Mouse (Mus musculus) limb, embryonic 14.5 days (tissue): ENCODE measurements around the gene Coa3. TPM values are rescaled to one million over a fixed set of nuclear protein-coding genes. Genes with fewer than 3 reads are reported as not detected.
A peak's percentile ranks its signal among the peaks of the same experiment; 100 is the strongest.

Experiments
- ATAC-seq: fragments of 200-750 bp; cut with Nextera tagmentation; 2 replicates; pipeline ENCODE4 v1.8.0; 2017; ENCODE audit warnings: low read depth, moderate number of reproducible peaks, moderate TSS enrichment; ENCODE audit not compliant: low FRiP score
- DNase-seq: peaks from one replicate; pipeline ENCODE4 v3.0.0-alpha.2; 2015; ENCODE audit warnings: low spot score
- H3K27ac ChIP-seq: fragments of 300-500 bp; sonication (generic); replicated peaks from 2 replicates; pipeline ENCODE4 v1.5.1; 2014; ENCODE audit warnings: low read depth, mild to moderate bottlenecking, low read length, moderate library complexity, mixed read lengths
- H3K27me3 ChIP-seq: fragments of 300-500 bp; sonication (generic); 2 replicates; pipeline ENCODE4 v1.6.1; 2014; ENCODE audit warnings: low read length, mixed read lengths; ENCODE audit not compliant: control insufficient read depth, insufficient read depth
- H3K36me3 ChIP-seq: fragments of 300-500 bp; sonication (generic); 2 replicates; pipeline ENCODE4 v1.6.1; 2014; ENCODE audit warnings: mild to moderate bottlenecking, low read length, moderate library complexity, mixed read lengths; ENCODE audit not compliant: control insufficient read depth, insufficient read depth
- H3K4me1 ChIP-seq: fragments of 300-500 bp; sonication (generic); 2 replicates; pipeline ENCODE4 v1.6.1; 2014; ENCODE audit warnings: antibody characterized with exemption, low read length, mixed read lengths; ENCODE audit not compliant: control insufficient read depth, insufficient read depth
- H3K4me2 ChIP-seq: fragments of 300-500 bp; sonication (generic); replicated peaks from 2 replicates; pipeline ENCODE4 v1.6.1; 2014; ENCODE audit warnings: low read depth, mild to moderate bottlenecking, low read length, moderate library complexity; ENCODE audit not compliant: severe bottlenecking
- H3K4me3 ChIP-seq: fragments of 300-500 bp; sonication (generic); replicated peaks from 2 replicates; pipeline ENCODE4 v1.5.1; 2014; ENCODE audit warnings: low read length
- H3K9ac ChIP-seq: fragments of 300-500 bp; sonication (generic); 2 replicates; pipeline ENCODE4 v1.6.1; 2014; ENCODE audit warnings: mild to moderate bottlenecking, low read depth, low read length, moderate library complexity; ENCODE audit not compliant: severe bottlenecking
- H3K9me3 ChIP-seq: fragments of 300-500 bp; sonication (generic); 2 replicates; pipeline ENCODE4 v1.6.1; 2016; ENCODE audit warnings: low read length; ENCODE audit not compliant: control insufficient read depth
- POLR2A ChIP-seq: fragments of 200-500 bp; IDR thresholded peaks from 2 replicates; pipeline ENCODE4 v1.8.0; 2012; ENCODE audit warnings: inconsistent platforms, mild to moderate bottlenecking, moderate library complexity, borderline replicate concordance; ENCODE audit not compliant: insufficient read depth, insufficient read length; ENCODE audit errors: extremely low read depth
- WGBS: fragments of 180-500 bp; shearing (Covaris S2); extraction: QIAGEN DNeasy Blood & Tissue Kit; methylation state at CpG from one replicate; pipeline ENCODE4 v1.1.7; 2014; 5-methylcytosine and 5-hydroxymethylcytosine counted together
- polyA plus RNA-seq, 2 experiments: library from polyadenylated mRNA; depleted of rRNA in 1 of 2; stranded (reverse) in 1 of 2; unstranded in 1 of 2; fragments of >200 nt; fragmentation: Nextera tagmentation in 1 of 2; extraction: Ambion mirVana in 1 of 2; gene quantifications; 2 replicates each; pipeline versions ENCODE4 v1.2.1 to v1.2.3; 2012 to 2014

Coa3 gene
- polyA plus RNA-seq, 2 experiments: 182 to 183 TPM

DNA sequence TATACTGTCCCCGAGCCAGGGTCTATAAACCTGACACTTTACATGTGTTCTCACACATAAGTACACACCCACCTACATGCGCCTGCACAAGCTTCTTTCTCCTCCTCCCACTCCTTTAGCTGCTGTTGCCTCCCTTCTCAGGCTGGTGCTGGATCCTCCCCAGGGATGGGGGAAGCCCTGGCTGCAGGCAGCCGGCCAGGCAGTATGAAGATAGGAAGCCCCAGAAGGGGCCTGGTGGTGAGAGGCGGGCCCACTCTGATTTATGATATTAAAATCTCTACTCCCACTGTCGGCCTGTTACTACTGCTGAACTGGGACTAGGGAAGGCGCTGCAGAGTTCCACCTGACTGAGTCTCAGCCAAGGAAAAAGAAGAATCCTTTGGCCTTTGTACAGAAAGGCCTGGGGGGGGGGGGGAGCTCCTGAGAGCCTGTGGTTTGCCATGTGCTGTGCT is 19.6 kb downstream of the Coa3 start:
- peak overlapping the region; percentile 53; the same call in 1 of the 2 replicates for H3K4me3 ChIP-seq
- ATAC-seq (no peak), DNase-seq (peak; percentile 67)
- WGBS: 23% methylated on average over 6 of the region's 6 CpGs
- no peak overlapping the region; the same call in 1 of the 2 replicates for H3K9ac ChIP-seq
- peaks cover 34% of the 10 kb centered on the region for H3K4me1 ChIP-seq
- H3K27me3 ChIP-seq: peaks cover 25% of the 10 kb centered on the region
- no peaks in the 10 kb centered on the region for H3K9me3 ChIP-seq
- peak overlapping the region; percentile 68 for H3K27ac ChIP-seq
- H3K4me2 ChIP-seq: peak overlapping the region; percentile 98
- H3K36me3 ChIP-seq: peaks cover 18% of the 10 kb centered on the region
- TF ChIP-seq POLR2A: no peak

DNA sequence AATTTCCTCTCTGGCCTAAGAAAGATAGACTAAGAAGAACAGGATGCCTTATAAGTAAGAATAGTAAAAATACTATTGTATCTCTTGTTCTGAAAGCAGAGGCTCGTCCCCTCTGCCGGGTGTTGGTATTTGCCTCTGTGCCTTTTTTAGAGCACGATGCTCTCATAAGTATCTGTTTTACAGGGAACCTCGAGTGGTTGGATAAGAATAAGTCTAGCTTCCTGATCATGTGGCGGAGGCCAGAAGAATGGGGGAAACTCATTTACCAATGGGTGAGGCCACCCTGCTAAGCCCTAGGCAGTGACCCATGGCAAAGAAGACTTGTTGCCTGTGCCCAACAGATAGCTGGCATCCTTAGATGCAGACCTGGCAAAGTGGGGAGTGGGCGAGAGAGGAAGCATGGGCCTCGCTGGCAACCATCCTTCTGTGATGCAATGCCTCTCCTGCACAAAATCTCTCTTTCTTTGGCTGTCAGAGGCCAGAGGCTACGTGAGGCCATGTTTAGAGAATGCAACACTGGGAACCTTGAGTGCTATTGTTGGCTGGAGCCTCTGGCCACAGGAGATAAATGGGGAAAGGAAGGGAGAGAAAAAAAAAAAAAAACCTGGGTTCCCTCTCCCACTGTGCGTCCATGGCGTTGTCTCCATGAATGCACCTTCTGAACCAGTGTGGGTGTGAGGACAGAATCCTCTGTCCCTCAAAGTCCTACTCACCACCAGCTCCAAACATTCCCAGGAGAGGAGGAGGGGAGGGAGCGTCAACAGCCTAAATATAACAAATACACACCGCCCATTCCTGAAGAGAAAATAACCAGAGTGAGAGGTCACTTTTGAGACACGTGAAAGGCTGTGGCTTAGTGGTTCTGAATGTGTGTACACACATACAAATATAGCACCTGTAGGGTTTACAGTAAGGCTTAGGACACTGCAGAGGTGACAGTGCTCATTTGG is 22.8 kb downstream of the Coa3 start:
- no peak overlapping the region for H3K4me3 ChIP-seq
- WGBS: 90% methylated on average over 13 of the region's 13 CpGs

DNA sequence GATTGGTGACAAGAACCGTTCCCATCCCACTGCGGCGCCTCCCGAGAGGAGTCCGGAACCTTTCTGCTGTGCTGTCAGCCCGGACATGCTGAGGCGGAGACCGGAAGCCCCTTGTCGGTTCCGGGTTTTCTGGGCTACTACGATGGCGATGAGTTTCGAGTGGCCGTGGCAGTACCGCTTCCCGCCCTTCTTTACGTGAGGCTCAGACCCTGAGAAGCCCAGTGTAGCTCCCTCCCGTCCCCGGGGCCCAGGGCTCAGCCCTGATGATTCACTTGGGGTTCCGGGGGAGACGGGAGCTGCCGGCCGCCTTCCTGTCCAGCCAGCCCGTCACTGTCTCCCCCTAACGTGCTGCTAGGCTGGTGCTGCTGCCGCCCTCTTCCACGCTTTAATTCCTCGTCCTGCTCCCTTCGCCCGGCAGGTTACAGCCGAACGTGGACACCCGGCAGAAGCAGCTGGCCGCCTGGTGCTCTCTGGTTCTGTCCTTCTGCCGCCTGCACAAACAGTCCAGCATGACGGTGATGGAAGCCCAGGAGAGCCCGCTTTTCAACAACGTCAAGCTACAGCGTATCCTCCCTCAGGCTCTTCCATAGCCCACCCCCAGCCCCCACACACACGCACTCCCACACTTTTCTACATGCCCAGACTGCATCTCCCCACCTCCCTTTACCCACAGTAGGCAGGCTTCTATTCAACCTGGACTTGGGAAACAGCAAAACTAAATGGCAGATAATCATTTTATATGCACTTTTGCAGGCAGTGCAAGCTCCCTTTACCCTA is 25.1 kb downstream of the Coa3 start, which contains the start of gene Vps25:
Gene Vps25 (plus strand): TSS at position 95 of the 777 bp plus-strand sequence.
- peak within 1 kb of the TSS; percentile 94 for H3K4me3 ChIP-seq
- H3K36me3 ChIP-seq: peaks cover 17% of the 10 kb centered on the region
- ATAC-seq: peak; percentile 82

More for the DNA sequence above, 22.8 kb downstream of the Coa3 start:
- Histone ChIP-seq H3K4me1 (peaks cover 29% of the 10 kb centered on the region), H3K4me2 (no peak overlapping the region), H3K27me3 (no peaks in the 10 kb centered on the region), H3K9me3 (no peaks in the 10 kb centered on the region), H3K9ac (no peak overlapping the region), H3K36me3 (peaks cover 18% of the 10 kb centered on the region), H3K27ac (no peak overlapping the region)
- DNase-seq (no peak), ATAC-seq (no peak)
- no peak for TF ChIP-seq POLR2A

DNA sequence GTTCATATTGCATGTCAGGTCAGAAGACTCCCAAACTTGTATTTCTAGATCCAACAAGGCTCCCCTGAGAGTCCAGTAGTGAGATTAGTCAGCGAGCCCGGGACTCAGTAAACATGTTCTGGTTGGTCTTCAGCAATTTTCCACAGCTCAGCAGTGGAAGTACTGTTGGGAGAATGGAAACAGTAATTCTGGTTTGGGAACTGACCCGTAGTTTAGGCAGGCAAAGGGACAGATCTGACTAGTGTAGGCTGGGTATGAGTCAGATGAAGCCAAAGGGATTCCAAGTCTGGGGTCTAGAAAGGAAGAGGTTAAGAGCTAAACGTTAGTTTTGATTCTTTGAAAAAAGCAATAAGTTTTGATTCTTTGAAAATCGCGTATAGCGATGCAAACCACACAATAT is 26.0 kb downstream of the Coa3 start:
- Histone ChIP-seq H3K4me1 (peaks cover 16% of the 10 kb centered on the region), H3K9ac (peak overlapping the region; percentile 88), H3K4me2 (peak overlapping the region; percentile 78), H3K36me3 (peaks cover 10% of the 10 kb centered on the region), H3K9me3 (no peaks in the 10 kb centered on the region), H3K27me3 (no peaks in the 10 kb centered on the region), H3K4me3 (peak overlapping the region; percentile 94), H3K27ac (peak overlapping the region; percentile 84)
- ATAC-seq: no peak
- WGBS: 9% methylated on average over 7 of the region's 7 CpGs
- DNase-seq: no peak
- TF ChIP-seq POLR2A: no peak

More for the DNA sequence above, 25.1 kb downstream of the Coa3 start, which contains the start of gene Vps25:
- no peaks in the 10 kb centered on the region for H3K27me3 ChIP-seq
- TF ChIP-seq POLR2A: peak; percentile 31; the same call in 1 of the 2 replicates
- peak; percentile 90 for DNase-seq
- under 1% methylated on average over 32 of the region's 40 CpGs for WGBS
- H3K9ac ChIP-seq: peak within 1 kb of the TSS; percentile 88
- peaks cover 12% of the 10 kb centered on the region for H3K4me1 ChIP-seq
- H3K9me3 ChIP-seq: no peaks in the 10 kb centered on the region
- peak within 1 kb of the TSS; percentile 78 for H3K4me2 ChIP-seq
- H3K27ac ChIP-seq: peak within 1 kb of the TSS; percentile 84

DNA sequence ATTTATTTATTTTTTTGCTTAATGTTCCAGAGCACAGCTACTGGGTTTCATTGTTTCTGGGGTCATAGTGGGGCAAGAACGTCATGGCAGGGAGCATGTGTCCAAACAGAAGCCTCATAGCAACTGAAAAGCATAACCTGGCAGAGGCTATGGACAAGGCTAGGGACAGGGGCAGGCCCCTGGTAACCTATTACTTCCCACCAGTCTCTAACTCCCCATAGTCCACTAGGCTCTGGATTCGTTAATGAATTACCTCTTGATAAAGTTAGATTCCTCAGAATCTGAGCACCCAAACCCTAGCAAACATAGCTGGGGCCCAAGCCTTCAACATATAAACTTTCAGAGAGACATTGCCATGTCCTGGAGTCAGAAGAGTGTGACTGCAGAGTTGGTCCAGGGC is 27.9 kb downstream of the Coa3 start:
- H3K9ac ChIP-seq: no peak overlapping the region
- no peaks in the 10 kb centered on the region for H3K27me3 ChIP-seq
- no peak overlapping the region for H3K27ac ChIP-seq
- H3K36me3 ChIP-seq: no peaks in the 10 kb centered on the region
- DNase-seq: no peak
- TF ChIP-seq POLR2A: no peak
- WGBS: 66% methylated on average over 2 of the region's 2 CpGs
- H3K9me3 ChIP-seq: no peaks in the 10 kb centered on the region
- H3K4me1 ChIP-seq: peaks cover 20% of the 10 kb centered on the region
- H3K4me2 ChIP-seq: no peak overlapping the region
- no peak for ATAC-seq
- no peak overlapping the region for H3K4me3 ChIP-seq
